Mouse (Mus musculus) liver, embryonic 16.5 days (tissue): ENCODE measurements at regions not wholly inside any gene's neighbourhood (a gene's known extent, or its start where the extent isn't known, plus 50 kb on each side); places are given as distances from the start of the nearest gene placed in this dataset.

Experiments
- ATAC-seq: fragments of 200-750 bp; cut with Nextera tagmentation; 2 replicates; pipeline ENCODE4 v1.8.0; 2017; ENCODE audit warnings: low read depth, mild to moderate bottlenecking, moderate number of reproducible peaks, moderate library complexity
- H3K27ac ChIP-seq: fragments of 300-500 bp; sonication (generic); 2 replicates; pipeline ENCODE4 v1.5.1; 2014; ENCODE audit warnings: mild to moderate bottlenecking, low read length
- H3K27me3 ChIP-seq: fragments of 300-500 bp; sonication (generic); 2 replicates; pipeline ENCODE4 v1.6.1; 2014; ENCODE audit warnings: low read depth, low read length, mixed read lengths; ENCODE audit not compliant: control insufficient read depth, insufficient read depth
- H3K36me3 ChIP-seq: fragments of 300-500 bp; sonication (generic); 2 replicates; pipeline ENCODE4 v1.6.1; 2014; ENCODE audit warnings: mild to moderate bottlenecking; ENCODE audit not compliant: control insufficient read depth, insufficient read depth
- H3K4me1 ChIP-seq: fragments of 300-500 bp; sonication (generic); 2 replicates; pipeline ENCODE4 v1.6.1; 2014; ENCODE audit warnings: low read depth, low read length, mixed read lengths; ENCODE audit not compliant: control insufficient read depth
- H3K4me2 ChIP-seq: fragments of 300-500 bp; sonication (generic); 2 replicates; pipeline ENCODE4 v1.6.1; 2014; ENCODE audit warnings: low read depth, low read length, mixed read lengths
- H3K4me3 ChIP-seq: fragments of 300-500 bp; sonication (generic); 2 replicates; pipeline ENCODE4 v1.5.1; 2014; ENCODE audit warnings: low read depth, mild to moderate bottlenecking, low read length
- H3K9ac ChIP-seq: fragments of 300-500 bp; sonication (generic); 2 replicates; pipeline ENCODE4 v1.6.1; 2014; ENCODE audit warnings: low read depth, low read length
- H3K9me3 ChIP-seq: fragments of 300-500 bp; sonication (generic); replicated peaks from 2 replicates; pipeline ENCODE4 v1.6.1; 2016; ENCODE audit warnings: low read length; ENCODE audit not compliant: control insufficient read depth
- WGBS: fragments of 180-500 bp; shearing (Covaris S2); extraction: QIAGEN DNeasy Blood & Tissue Kit; methylation state at CpG from one replicate; pipeline ENCODE4 v1.1.7; 2014; ENCODE audit not compliant: insufficient replicate concordance; 5-methylcytosine and 5-hydroxymethylcytosine counted together

DNA sequence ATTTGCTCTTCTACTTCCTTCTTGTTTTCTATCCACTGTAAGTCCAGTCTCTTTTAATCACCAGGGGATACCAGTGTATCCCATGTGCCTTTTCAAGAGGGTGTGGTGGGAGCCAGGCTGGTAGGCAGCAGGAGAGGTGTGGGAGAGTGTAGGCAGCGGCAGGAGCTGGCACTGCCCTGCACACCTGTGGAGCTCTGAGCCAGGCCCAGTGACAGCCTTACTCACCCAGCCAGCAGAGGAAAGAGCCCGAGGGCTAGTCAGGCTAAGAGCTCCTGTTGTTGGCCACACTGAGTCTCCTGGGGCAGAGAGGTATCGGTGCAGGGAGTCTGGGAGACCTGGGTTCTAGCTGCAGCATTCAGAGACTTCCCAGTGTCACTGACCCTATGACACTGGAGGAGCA, 145.5 kb upstream of the Tmem45b start:
- 46% methylated on average over 3 of the region's 3 CpGs for WGBS
- Histone ChIP-seq H3K9me3 (no peaks in the 10 kb centered on the region), H3K4me2 (no peak overlapping the region), H3K4me3 (no peak overlapping the region), H3K27me3 (no peaks in the 10 kb centered on the region), H3K4me1 (no peaks in the 10 kb centered on the region), H3K9ac (no peak overlapping the region), H3K27ac (no peak overlapping the region), H3K36me3 (no peaks in the 10 kb centered on the region)
- ATAC-seq, result no peak

- Histone ChIP-seq H3K27me3 (no peaks in the 10 kb centered on the region), H3K36me3 (no peaks in the 10 kb centered on the region), H3K9me3 (no peaks in the 10 kb centered on the region), H3K27ac (no peak overlapping the region), H3K4me1 (no peaks in the 10 kb centered on the region), H3K4me3 (no peak overlapping the region), H3K4me2 (no peak overlapping the region), H3K9ac (no peak overlapping the region)
- WGBS, result 43% methylated on average over 8 of the region's 8 CpGs
- no peak for ATAC-seq
These were observed 144.0 kb upstream of the Tmem45b start for GRCm38 (mm10) chr9:31608084-31608870.

DNA sequence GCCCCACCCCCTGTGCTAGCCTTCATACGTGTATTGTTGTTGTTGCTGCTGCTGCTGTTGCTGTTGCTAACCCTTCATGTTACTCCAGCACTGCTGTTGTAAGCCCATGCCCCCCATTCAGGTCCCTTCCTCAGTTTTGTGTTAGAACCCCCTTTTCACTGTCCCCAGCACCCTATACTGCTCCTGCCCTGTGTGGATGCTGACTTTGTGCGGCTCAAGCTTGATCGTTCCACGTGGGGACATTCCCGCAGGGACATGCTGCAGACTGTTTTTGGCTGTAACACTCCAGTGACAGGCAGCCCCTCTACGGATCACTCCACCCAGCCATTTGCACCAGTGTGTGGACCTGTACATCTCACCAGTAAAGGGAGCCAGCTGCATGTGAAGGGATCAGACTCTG, 142.7 kb upstream of the Tmem45b start:
- Histone ChIP-seq H3K27me3 (no peaks in the 10 kb centered on the region), H3K36me3 (no peaks in the 10 kb centered on the region), H3K4me2 (no peak overlapping the region), H3K27ac (no peak overlapping the region), H3K9me3 (no peaks in the 10 kb centered on the region), H3K4me1 (no peaks in the 10 kb centered on the region), H3K9ac (no peak overlapping the region), H3K4me3 (no peak overlapping the region)
- ATAC-seq, result no peak
- 73% methylated on average over 6 of the region's 6 CpGs for WGBS

GRCm38 (mm10) chr9:31604497-31605090, 140.3 kb upstream of the Tmem45b start:
- Histone ChIP-seq H3K27me3 (no peaks in the 10 kb centered on the region), H3K9ac (no peak overlapping the region), H3K9me3 (no peaks in the 10 kb centered on the region), H3K4me2 (no peak overlapping the region), H3K4me1 (no peaks in the 10 kb centered on the region), H3K27ac (no peak overlapping the region), H3K4me3 (no peak overlapping the region), H3K36me3 (no peaks in the 10 kb centered on the region)
- 56% methylated on average over 6 of the region's 6 CpGs for WGBS
- ATAC-seq, result no peak

DNA sequence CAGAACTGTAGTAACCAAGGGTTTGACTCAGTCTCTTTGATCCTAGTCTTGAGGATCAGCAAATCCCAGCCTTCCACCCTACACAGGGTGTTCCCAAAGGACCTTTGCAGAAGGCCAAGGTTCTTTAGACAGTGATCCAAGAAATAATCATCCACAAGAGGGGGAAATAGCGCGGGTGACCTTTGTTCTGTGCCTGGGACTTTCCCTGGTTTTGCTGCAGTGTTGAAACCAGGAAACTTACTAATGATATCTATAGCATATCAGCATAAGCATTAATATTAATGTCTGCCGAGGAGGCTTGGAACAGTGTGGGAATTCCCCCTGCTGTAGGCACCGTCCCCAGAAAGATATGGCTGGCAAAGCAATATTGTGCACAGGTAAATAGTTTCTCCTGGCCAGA, 138.4 kb upstream of the Tmem45b start:
- Histone ChIP-seq H3K4me3 (no peak overlapping the region), H3K36me3 (no peaks in the 10 kb centered on the region), H3K9ac (no peak overlapping the region), H3K4me1 (no peaks in the 10 kb centered on the region), H3K27me3 (no peaks in the 10 kb centered on the region), H3K27ac (no peak overlapping the region), H3K9me3 (no peaks in the 10 kb centered on the region), H3K4me2 (no peak overlapping the region)
- 60% methylated on average over 4 of the region's 4 CpGs for WGBS
- no peak for ATAC-seq

DNA sequence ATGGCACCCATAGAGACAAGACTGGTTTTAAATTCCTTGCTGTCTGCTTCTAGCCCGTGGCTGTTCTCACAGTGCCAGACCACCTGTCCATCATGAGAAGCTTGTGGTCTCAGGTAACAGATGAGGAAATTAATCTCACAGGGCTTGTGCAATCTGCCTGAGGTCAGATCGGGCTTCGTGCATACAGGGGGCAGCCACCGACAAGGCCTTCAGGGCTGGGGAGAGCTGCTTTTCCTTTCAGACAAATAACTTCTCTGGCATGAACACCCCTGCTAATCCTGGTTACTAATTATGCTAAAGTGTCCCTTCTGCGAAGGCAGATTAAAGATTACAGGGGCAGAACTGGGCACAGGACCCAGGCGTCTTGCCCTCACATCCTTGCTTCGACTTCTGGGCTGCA, 130.8 kb upstream of the Tmem45b start:
- no peaks in the 10 kb centered on the region for H3K36me3 ChIP-seq
- no peaks in the 10 kb centered on the region for H3K27me3 ChIP-seq
- WGBS, result 64% methylated on average over 7 of the region's 7 CpGs
- no peaks in the 10 kb centered on the region for H3K4me1 ChIP-seq
- H3K27ac ChIP-seq, result no peak overlapping the region
- H3K9me3 ChIP-seq, result no peaks in the 10 kb centered on the region; the same call in 1 of the 2 replicates
- H3K9ac ChIP-seq, result no peak overlapping the region
- H3K4me2 ChIP-seq, result no peak overlapping the region
- no peak overlapping the region for H3K4me3 ChIP-seq
- no peak for ATAC-seq

DNA sequence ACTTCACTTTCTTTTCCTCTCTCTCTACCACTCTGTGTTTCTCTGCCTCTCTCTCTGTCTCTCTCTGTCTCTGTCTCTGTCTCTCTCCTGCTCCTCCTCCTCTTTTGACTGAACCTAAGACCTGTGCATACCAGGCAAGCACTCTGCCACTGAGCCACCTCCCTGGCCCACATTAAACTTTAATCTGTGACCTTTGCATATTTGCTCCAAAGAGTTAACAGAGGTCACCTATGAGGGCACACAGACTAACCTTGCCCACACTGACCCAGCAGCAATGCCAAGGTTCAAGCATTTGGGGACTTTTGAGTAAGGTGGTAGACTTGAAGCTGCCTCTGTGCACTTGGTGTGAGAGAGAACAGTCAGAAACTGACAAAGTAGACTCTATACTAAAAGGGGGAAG, 123.4 kb upstream of the Tmem45b start:
- Histone ChIP-seq H3K27ac (no peak overlapping the region), H3K4me3 (no peak overlapping the region), H3K9me3 (no peaks in the 10 kb centered on the region), H3K9ac (no peak overlapping the region), H3K36me3 (no peaks in the 10 kb centered on the region), H3K27me3 (no peaks in the 10 kb centered on the region), H3K4me2 (no peak overlapping the region), H3K4me1 (no peaks in the 10 kb centered on the region)
- no peak for ATAC-seq

- H3K4me1 ChIP-seq, result no peaks in the 10 kb centered on the region
- WGBS, result 69% methylated on average over 10 of the region's 10 CpGs
These were observed 119.7 kb upstream of the Tmem45b start for GRCm38 (mm10) chr9:31583983-31584382.

GRCm38 (mm10) chr9:31582947-31583346, 118.7 kb upstream of the Tmem45b start:
- Histone ChIP-seq H3K9ac (no peak overlapping the region), H3K4me3 (no peak overlapping the region), H3K36me3 (no peaks in the 10 kb centered on the region), H3K27ac (no peak overlapping the region), H3K27me3 (no peaks in the 10 kb centered on the region), H3K9me3 (no peaks in the 10 kb centered on the region), H3K4me1 (no peaks in the 10 kb centered on the region), H3K4me2 (no peak overlapping the region)
- 56% methylated on average over 7 of the region's 7 CpGs for WGBS
- ATAC-seq, result no peak

More at GRCm38 (mm10) chr9:31583983-31584382, 119.7 kb upstream of the Tmem45b start:
- H3K9me3 ChIP-seq, result no peaks in the 10 kb centered on the region
- H3K9ac ChIP-seq, result no peak overlapping the region
- H3K27me3 ChIP-seq, result no peaks in the 10 kb centered on the region
- H3K4me3 ChIP-seq, result no peak overlapping the region
- no peak overlapping the region for H3K4me2 ChIP-seq
- no peak for ATAC-seq
- H3K27ac ChIP-seq, result no peak overlapping the region
- H3K36me3 ChIP-seq, result no peaks in the 10 kb centered on the region
